Mouse (Mus musculus) kidney, adult 8-10 months (tissue): Measurements from ENCODE around the gene Calcb.
A peak's percentile ranks its signal among the peaks of the same experiment; 100 is the strongest.

ENCODE experiments used
- DNase-seq, 2 experiments: peaks; one replicate each; pipeline ENCODE4 v3.0.0; 2022

The Calcb gene

GRCm38 (mm10) chr7:114754196-114754595 lies 35.8 kb downstream of the Calcb start:
- no peak for DNase-seq

GRCm38 (mm10) chr7:114754626-114755025 lies 36.2 kb downstream of the Calcb start:
- peak; percentile 25 to 35 for DNase-seq

GRCm38 (mm10) chr7:114762660-114763059 lies 44.2 kb downstream of the Calcb start:
- no peak for DNase-seq

GRCm38 (mm10) chr7:114765273-114765672 lies 46.8 kb downstream of the Calcb start:
- DNase-seq, result no peak

- no peak for DNase-seq
Measured at GRCm38 (mm10) chr7:114766523-114766922, 48.1 kb downstream of the Calcb start.

- DNase-seq, result no peak
Measured at GRCm38 (mm10) chr7:114768516-114768915, 50.1 kb downstream of the Calcb start.

- no peak for DNase-seq
Measured at GRCm38 (mm10) chr7:114769041-114769440, 50.6 kb downstream of the Calcb start.

- no peak for DNase-seq
Measured at GRCm38 (mm10) chr7:114770586-114770985, 52.1 kb downstream of the Calcb start.

- DNase-seq, result no peak
Measured at GRCm38 (mm10) chr7:114771801-114772200, 53.4 kb downstream of the Calcb start.
